Mouse (Mus musculus) left cerebral cortex, adult 11 months (tissue): ENCODE data around the gene Chst11.

Source experiments
- DNase-seq: peaks from one replicate; pipeline ENCODE4 v3.0.0; 2022; ENCODE audit warnings: low spot score

Gene Chst11

GRCm38 (mm10) chr10:83143049-83143448, 157.8 kb downstream of the Chst11 start:
- DNase-seq, result no peak

GRCm38 (mm10) chr10:83145836-83146235, 160.5 kb downstream of the Chst11 start:
- no peak for DNase-seq

DNA sequence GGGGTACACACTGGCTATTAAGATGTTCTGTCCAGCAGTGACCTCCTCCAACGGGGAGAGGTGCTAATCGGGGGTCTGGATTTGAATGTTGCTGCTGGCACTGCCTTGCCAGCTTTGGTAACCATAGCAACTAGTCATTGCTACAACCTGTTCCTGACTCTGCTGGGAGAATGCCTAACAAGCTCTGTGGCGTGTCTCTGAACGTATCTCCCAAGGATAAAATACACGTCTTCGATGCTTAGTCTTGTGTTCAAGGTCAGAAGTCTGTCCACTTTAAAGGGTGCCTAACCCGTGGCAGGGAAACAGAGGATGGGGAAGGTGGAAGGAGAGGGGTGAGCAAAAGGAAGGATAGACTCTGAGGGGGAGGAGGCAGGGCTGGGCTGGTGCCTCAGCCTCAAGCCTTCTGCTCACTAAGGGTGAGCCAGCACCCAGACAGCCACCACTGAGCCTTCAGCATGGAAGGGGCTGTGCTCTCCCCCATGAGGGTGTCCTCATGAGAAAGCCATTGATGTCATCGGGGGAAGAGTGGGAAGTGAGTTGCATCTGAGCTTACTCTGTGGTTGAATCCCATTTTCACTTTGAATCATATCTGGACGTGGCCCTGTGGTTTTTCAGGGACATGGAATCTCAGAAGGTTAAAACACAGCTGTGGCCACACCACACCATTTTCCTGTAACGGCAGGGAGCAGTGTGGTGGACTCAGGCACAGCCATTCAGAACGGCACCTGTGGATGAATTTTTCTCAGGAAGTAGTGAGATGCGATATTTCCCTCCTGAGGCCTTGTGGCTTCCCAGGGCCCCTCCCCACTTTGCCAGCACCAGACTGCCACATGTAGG, 164.3 kb downstream of the Chst11 start:
- DNase-seq, result no peak

DNA sequence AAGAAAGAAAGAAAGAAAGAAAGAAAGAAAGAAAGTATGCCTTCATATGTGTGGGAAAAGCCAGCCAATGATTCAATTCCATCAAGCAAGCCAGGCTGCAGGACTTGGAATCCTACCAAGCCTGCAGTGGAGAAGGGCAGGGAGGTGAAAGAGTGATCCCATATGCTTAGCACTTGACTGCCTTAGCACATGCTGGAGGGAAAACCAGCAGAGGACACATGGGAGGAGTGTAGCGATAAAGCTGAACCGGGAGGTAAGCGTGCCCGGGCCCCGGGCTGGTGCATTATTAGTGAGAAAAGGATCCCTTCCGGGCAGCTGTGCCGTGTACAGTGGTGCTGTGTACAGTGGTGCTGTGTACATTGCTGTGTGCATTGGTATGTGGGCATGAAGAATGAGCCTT, 165.3 kb downstream of the Chst11 start:
- DNase-seq, result no peak

DNA sequence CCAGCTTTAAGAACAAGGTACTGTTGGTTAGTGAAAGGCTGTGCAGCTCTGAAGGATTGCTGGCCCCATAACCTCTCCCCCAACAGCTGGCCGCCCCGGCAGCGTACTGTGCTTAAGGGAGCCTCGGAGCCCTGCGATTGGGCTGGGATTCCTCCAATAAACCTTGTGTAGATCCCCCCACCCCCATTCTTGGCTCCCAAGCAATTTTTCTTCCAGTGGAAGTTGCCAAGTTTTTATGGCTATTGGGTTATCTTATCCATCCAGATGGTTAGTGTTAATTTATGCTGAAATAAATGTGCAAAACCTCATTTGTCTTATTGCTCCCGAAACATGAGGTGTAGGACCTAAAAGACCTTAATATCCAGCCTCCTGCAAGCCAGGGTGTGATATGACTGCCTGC, 166.1 kb downstream of the Chst11 start:
- no peak for DNase-seq

DNA sequence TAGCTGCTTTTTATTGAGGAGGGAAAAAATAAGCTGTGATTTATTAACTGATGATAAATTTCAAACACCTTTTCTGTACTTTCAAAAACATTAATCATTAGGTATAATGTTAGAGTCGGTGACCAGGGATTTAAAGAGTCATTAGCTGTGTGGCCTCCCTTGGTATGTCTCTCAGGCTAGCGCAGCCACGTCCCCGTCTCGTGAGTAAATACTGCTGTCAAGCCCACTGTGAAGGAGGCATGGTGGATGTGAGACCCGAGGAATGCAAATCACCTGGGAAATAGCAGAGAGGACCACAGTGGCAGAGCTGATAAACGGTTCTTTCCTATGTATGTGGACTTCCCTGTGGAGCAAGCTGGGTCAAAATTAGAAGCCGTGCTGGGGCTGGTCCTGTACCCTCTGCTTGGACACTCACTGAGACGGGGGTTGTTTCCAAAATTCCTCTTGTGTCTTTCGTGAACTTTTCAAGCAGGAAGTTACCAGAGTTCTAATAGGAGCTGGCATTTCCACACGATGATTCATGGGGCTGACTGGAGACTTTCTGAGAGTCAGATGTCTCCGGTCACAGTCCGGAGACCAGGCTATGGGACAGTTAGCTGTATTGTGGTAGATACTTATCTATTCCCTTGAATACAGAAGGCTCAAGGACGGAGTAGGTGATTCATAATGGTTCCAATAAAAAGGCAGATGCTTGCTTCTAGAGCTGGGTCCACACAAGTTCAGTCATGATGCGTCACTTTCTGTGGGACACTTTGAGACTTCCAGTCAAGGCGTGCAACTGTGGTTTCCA, 166.8 kb downstream of the Chst11 start:
- no peak for DNase-seq

DNA sequence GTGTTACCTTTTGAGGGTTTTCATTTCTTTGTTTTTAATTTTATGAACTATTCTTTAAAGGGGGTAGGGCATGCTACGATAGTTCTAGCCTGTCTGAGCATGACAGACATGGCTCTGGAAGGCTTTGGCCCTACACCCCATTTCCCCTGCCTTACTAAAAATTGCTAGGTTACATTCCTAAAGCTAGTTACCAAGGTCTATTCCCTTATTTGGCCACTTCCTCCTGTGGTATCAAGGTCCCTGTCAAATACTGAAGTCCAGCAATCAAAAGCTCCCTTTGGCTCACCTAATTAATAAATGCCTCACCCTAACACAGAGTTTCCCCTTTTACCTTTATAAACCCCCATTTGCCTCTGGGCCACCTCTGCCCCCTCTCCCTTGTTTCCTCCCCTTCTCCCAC, 167.4 kb downstream of the Chst11 start:
- DNase-seq, result no peak

- no peak for DNase-seq
Measured at GRCm38 (mm10) chr10:83153374-83153773, 168.1 kb downstream of the Chst11 start.

GRCm38 (mm10) chr10:83153887-83154286, 168.6 kb downstream of the Chst11 start:
- DNase-seq, result no peak

GRCm38 (mm10) chr10:83157289-83157688, 172.0 kb downstream of the Chst11 start:
- no peak for DNase-seq

DNA sequence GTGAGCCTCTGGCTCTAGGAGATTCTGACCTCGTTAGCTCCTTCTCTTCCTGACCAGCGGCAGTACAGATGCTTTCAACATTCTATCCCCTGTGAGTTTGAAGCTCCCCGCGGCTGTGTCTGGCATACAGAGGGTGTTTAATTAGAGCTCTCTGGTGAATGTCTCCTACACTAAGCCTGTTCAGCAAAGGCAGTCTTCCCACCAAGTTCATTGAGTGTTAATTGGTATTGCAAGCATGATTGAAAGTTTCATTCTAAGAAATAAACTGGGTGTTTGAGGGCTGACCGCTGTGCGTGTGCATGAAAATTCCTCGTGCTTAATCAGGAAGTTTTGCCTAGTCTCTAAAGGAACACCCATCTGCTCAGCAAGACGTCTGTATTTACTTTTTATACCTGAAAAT, 173.0 kb downstream of the Chst11 start:
- no peak for DNase-seq

- DNase-seq, result no peak
Measured at GRCm38 (mm10) chr10:83159229-83159628, 173.9 kb downstream of the Chst11 start.

- no peak for DNase-seq
Measured at GRCm38 (mm10) chr10:83161656-83162365, 176.5 kb downstream of the Chst11 start.

- DNase-seq, result no peak
Measured at GRCm38 (mm10) chr10:83163946-83164345, 178.6 kb downstream of the Chst11 start.

DNA sequence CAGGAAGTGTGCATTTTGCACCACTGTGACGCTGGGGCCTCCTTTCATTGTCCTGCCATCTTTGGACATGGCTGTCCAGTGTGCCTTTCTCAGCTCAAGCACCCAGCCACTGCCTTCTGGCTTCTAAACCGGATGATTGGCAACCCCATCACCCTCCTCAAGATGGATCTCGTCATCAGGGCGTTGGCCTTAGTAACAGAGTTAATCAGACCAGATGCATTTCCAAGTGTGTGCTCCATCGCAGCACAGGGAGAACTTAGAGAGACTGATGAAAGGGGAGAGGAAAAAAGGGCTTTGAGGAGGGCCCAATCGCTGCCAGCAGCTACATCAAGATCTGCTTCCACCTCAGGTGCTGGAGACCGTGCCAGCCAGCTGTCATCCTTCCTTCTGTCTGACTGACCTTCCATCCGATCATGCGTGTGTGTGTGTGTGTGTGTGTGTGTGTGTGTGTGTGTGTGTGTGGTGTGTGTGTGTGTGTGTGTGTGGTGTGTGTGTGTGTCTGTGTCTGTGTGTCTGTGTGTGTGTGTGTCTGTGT, 179.7 kb downstream of the Chst11 start:
- DNase-seq, result no peak

- no peak for DNase-seq
Measured at GRCm38 (mm10) chr10:83165521-83166243, 180.4 kb downstream of the Chst11 start.

DNA sequence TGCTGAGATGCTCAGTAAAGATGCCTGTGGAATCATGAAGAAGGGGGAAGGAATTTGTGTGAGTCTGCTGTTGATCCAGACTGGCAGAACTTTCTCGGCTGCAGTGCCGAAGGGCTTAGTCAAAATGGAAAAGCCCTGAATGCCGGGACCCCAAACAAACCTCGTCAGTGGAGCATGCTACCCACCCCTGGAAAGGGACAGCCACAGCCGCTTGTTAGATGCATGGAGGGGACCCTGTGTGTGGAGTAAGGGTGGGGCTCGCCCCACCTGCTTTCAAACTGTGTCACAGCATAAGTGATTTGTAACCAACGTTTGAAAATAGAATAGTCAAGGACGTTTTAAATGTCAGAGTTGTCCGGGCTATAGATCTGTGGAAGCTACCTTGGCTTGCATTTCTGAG, 181.0 kb downstream of the Chst11 start:
- no peak for DNase-seq

DNA sequence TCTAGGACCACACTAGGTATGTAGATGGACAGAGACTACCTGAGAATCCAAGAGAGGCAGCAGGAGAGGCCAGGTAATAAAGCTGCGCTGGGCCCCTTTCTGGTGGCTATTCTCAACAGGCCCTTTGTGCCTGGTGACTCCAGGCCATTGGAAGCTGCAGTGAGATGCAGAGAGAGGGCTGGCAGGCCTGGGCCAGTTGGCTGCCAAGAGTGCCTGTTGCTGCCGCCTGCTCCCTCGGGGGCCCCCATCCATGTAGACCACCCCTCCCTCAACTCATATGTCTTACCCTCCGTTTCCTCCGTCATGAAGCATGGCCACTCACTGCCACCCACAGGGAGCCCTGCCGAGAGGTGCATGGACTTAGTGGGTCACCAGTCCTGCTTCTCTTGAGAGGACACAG, 182.2 kb downstream of the Chst11 start:
- no peak for DNase-seq

- no peak for DNase-seq
Measured at GRCm38 (mm10) chr10:83168303-83169056, 183.2 kb downstream of the Chst11 start.

- DNase-seq, result no peak
Measured at GRCm38 (mm10) chr10:83169554-83169953, 184.3 kb downstream of the Chst11 start.

GRCm38 (mm10) chr10:83178151-83178550, 192.9 kb downstream of the Chst11 start:
- no peak for DNase-seq
